Mouse (Mus musculus): Measurements from ENCODE around the gene Cyp46a1. TPM values are rescaled to one million over a fixed set of nuclear protein-coding genes. Genes with fewer than 3 reads are reported as not detected.

The Cyp46a1 gene
- total and polyA plus RNA-seq, 3 experiments: not detected

DNA sequence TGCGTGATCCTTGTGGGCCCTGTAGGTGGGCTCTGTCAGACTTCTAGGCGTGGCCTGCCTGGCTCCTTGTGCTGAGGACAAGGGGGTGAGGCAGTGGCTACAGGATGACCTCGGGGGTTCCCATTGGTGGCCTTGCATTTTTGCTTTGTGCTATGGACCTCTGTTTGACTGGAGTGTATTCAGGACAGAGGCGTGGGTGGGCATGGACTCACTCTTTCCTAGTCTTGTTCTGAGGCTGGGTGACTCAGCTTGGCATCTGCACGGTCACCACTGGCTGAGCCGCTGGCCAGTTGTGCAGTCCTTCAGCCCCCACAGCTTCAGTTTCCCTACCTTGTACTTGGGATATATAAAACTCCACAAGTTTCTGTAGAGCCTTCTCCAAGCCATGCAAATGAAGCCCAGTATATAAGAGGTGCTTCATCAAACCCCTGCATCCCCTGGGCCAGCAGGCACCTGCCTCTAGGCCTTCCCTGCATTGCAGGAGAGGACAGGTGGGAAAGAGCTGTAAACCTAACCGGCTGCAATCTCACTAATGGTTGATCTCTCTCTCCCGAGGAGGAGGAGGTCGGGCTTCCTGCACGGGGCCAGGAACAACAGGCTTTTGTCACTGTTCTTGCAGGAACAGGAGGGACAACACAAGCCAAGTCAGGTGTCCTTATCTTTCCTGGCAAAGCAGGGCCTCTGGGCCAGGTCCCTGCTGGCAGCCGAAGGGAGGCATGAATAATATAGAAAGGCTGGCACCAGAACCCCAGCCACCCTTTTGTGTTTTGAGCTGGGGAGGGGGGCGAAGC, 58.3 kb downstream of the Cyp46a1 start:
- Histone ChIP-seq H3K79me2 (replicated peaks; ENCODE audit: control insufficient read depth, extremely low read depth, insufficient read depth, poor library complexity, severe bottlenecking) (no peaks in the 10 kb centered on the region), H3K9ac (ENCODE audit: insufficient read depth, low read depth) (no peak overlapping the region), H3K36me3 (replicated peaks in 1 of 2; ENCODE audit: control insufficient read depth in 1 of 2, insufficient read depth in 1 of 2, low read length in 1 of 2) (no peaks in the 10 kb centered on the region), H3K4me2 (ENCODE audit: insufficient read depth, low read depth, poor library complexity, severe bottlenecking) (no peak overlapping the region), H3K4me3 (replicated peaks in 1 of 3; ENCODE audit: low read depth in 2 of 3, low read length in 2 of 3, poor library complexity in 1 of 3) (no peak overlapping the region), H3K4me1 (ENCODE audit: control insufficient read depth in 1 of 2, insufficient read depth in 2 of 2) (no peaks in the 10 kb centered on the region), H3K9me3 (replicated peaks; ENCODE audit: low read length) (no peaks in the 10 kb centered on the region), H3K27ac (ENCODE audit: insufficient read depth, low read depth) (no peak overlapping the region), H3K27me3 (replicated peaks) (peaks cover 95% of the 10 kb centered on the region)
- dilution Hi-C loops (cut with MboI; ENCODE audit: extremely low pct_ligation_motif_present, extremely low pct_unique_long_range_greater_than_20kb, low sequenced_read_pairs): no loop called here
- no peak for TF ChIP-seq MAFK (IDR thresholded peaks at IDR 0.05; ENCODE audit: insufficient replicate concordance, low read length)
- no peak for TF ChIP-seq TBP (conservative IDR thresholded peaks at IDR 0.05; ENCODE audit: low read depth, low read length)
- no peak for TF ChIP-seq ZMIZ1 (IDR thresholded peaks at IDR 0.05; ENCODE audit: low read depth, low read length)
- TF ChIP-seq ZKSCAN1 (IDR thresholded peaks at IDR 0.05; ENCODE audit: borderline replicate concordance, low read depth, low read length): no peak
- no peak for TF ChIP-seq JUND (conservative IDR thresholded peaks at IDR 0.05; ENCODE audit: low read depth, low read length)
- TF ChIP-seq GABPA (IDR thresholded peaks at IDR 0.05; ENCODE audit: insufficient replicate concordance, low read depth, low read length): no peak
- TF ChIP-seq MAX (IDR thresholded peaks at IDR 0.05; ENCODE audit: low read length): no peak
- no peak for TF ChIP-seq MAZ (IDR thresholded peaks at IDR 0.05; ENCODE audit: low read depth, low read length)
- no peak for TF ChIP-seq JUN (IDR thresholded peaks at IDR 0.05; ENCODE audit: insufficient read depth, low read depth, low read length)
- no peak for TF ChIP-seq ETS1 (conservative IDR thresholded peaks at IDR 0.05; ENCODE audit: low read depth, low read length)
- in situ Hi-C loops (cut with MboI; ENCODE audit: low pct_ligation_motif_present, low pct_unique_long_range_greater_than_20kb, low sequenced_read_pairs): no loop called here
- DNase-seq (ENCODE audit: extremely low read depth): no peak

- H3K36me3 ChIP-seq (replicated peaks in 1 of 2; ENCODE audit: control insufficient read depth in 1 of 2, insufficient read depth in 1 of 2, low read length in 1 of 2): no peaks in the 10 kb centered on the region
- H3K27me3 ChIP-seq (replicated peaks): peaks cover 95% of the 10 kb centered on the region
- no peak overlapping the region for H3K4me2 ChIP-seq (ENCODE audit: insufficient read depth, low read depth, poor library complexity, severe bottlenecking)
- no peaks in the 10 kb centered on the region for H3K79me2 ChIP-seq (replicated peaks; ENCODE audit: control insufficient read depth, extremely low read depth, insufficient read depth, poor library complexity, severe bottlenecking)
- H3K27ac ChIP-seq (ENCODE audit: insufficient read depth, low read depth): no peak overlapping the region
- no peak for DNase-seq (ENCODE audit: extremely low read depth)
- no peak overlapping the region for H3K4me3 ChIP-seq (replicated peaks in 1 of 3; ENCODE audit: low read depth in 2 of 3, low read length in 2 of 3, poor library complexity in 1 of 3)
- dilution Hi-C loops (cut with MboI; ENCODE audit: extremely low pct_ligation_motif_present, extremely low pct_unique_long_range_greater_than_20kb, low sequenced_read_pairs): no loop called here
- no peaks in the 10 kb centered on the region for H3K9me3 ChIP-seq (replicated peaks; ENCODE audit: low read length)
- H3K4me1 ChIP-seq (ENCODE audit: control insufficient read depth in 1 of 2, insufficient read depth in 2 of 2): no peaks in the 10 kb centered on the region
- no peak overlapping the region for H3K9ac ChIP-seq (ENCODE audit: insufficient read depth, low read depth)
- TF ChIP-seq JUND (conservative IDR thresholded peaks at IDR 0.05; ENCODE audit: low read depth, low read length): no peak
- TF ChIP-seq CTCF (conservative IDR thresholded peaks at IDR 0.05 in 1 of 2, IDR thresholded peaks at IDR 0.05 in 1 of 2; ENCODE audit: low read depth in 2 of 2, low read length in 2 of 2): no peak
- TF ChIP-seq ELF1 (IDR thresholded peaks at IDR 0.05; ENCODE audit: low read depth, low read length): no peak
- TF ChIP-seq MAX (IDR thresholded peaks at IDR 0.05; ENCODE audit: low read length): no peak
- TF ChIP-seq ZC3H11A (IDR thresholded peaks at IDR 0.05; ENCODE audit: low read depth, low read length): no peak
- TF ChIP-seq TCF12 (IDR thresholded peaks at IDR 0.05; ENCODE audit: low read depth, low read length): no peak
- TF ChIP-seq BHLHE40 (IDR thresholded peaks at IDR 0.05; ENCODE audit: low read depth, low read length): no peak
- TF ChIP-seq MAFK (IDR thresholded peaks at IDR 0.05; ENCODE audit: insufficient replicate concordance, low read length): no peak
- no peak for TF ChIP-seq POLR2AphosphoS2 (IDR thresholded peaks at IDR 0.05; ENCODE audit: low read depth, low read length)
- TF ChIP-seq MAZ (IDR thresholded peaks at IDR 0.05; ENCODE audit: low read depth, low read length): no peak
- TF ChIP-seq PAX5 (IDR thresholded peaks at IDR 0.05; ENCODE audit: low read length): no peak
- TF ChIP-seq NELFE (IDR thresholded peaks at IDR 0.05; ENCODE audit: low read depth, low read length): no peak
- TF ChIP-seq IRF4 (IDR thresholded peaks at IDR 0.05; ENCODE audit: low read depth, low read length): no peak
- TF ChIP-seq KAT2A (IDR thresholded peaks at IDR 0.05; ENCODE audit: insufficient replicate concordance, low read length): no peak
- TF ChIP-seq ETS1 (conservative IDR thresholded peaks at IDR 0.05; ENCODE audit: low read depth, low read length): no peak
- in situ Hi-C loops (cut with MboI; ENCODE audit: low pct_ligation_motif_present, low pct_unique_long_range_greater_than_20kb, low sequenced_read_pairs): no loop called here
Measured at GRCm38 (mm10) chr12:108393082-108393481, 58.9 kb downstream of the Cyp46a1 start.
